ENCODE assay signal across 11 mouse cellular contexts in the genomic region with DNA sequence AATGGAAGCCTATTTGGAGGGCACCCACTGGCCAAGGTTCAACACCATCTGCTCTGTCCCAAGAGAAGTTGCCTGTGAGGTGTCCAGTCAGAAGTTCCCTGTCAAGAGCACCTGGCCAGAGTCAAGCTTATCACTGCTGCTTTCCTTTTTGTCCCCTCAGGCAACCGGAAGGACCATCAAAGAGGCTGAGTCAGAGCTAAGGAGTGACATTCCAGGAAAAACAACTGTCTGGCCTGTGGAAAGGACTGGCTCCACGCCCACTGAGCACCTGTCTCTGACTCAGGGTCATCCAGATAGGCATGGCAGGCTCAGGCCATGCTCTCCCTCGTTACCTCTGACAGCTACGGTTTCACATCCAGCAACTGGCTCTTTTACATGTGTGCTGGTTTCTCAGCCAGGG.
A peak's percentile ranks its signal among the peaks of the same experiment; 100 is the strongest.
DNase-seq lines count a peak whose midpoint lies in the region; ATAC-seq and TF ChIP-seq lines count a peak whose summit lies in the region.
"Had no signal": no experiment of that assay in that cellular context is flagged by ENCODE, and none has a peak within 500 bp of the region (broad histone marks: within the 10 kb centered on the region; RNA-seq: fewer than 3 reads in every experiment).

No protein-coding gene starts in this region.

- in situ Hi-C loops in Patski (cut with MboI; ENCODE audit: low pct_unique_long_range_greater_than_20kb), result no loop called here

- H3K4me2 ChIP-seq in liver, embryonic 12.5 days, result no peak overlapping the region

- peak overlapping the region; percentile 5; the same call in 1 of the 2 replicates for H3K27ac ChIP-seq in liver, embryonic 12.5 days

- peaks cover 71% of the 10 kb centered on the region for H3K4me1 ChIP-seq in liver, embryonic 12.5 days

- H3K36me3 ChIP-seq in liver, embryonic 12.5 days, result no peaks in the 10 kb centered on the region

- H3K9me3 ChIP-seq in liver, embryonic 12.5 days (replicated peaks), result no peaks in the 10 kb centered on the region

- DNase-seq in liver (no peak), Patski (ENCODE audit: low read depth, low spot score) (peak; percentile 77)
- DNase-seq in gastrocnemius, adult 8-10 months (ENCODE audit: low spot score in 2 of 2), result peak; percentile 80 to 87
- DNase-seq in skeletal muscle tissue, adult 2 months (ENCODE audit: low read depth, low spot score), result peak; percentile 93
- no peak for DNase-seq in frontal cortex, adult 2 months (ENCODE audit: extremely low spot score in 1 of 2, low spot score in 1 of 2)
- DNase-seq in ovary, postnatal 14 days (ENCODE audit: low spot score), result no peak
- DNase-seq: heart, adult 18-20 months; lung, postnatal 36 days; right cerebral cortex, postnatal 25 days had no signal

- TF ChIP-seq CTCF in Patski (IDR thresholded peaks at IDR 0.05), result no peak

- no peak for ATAC-seq in liver, embryonic 12.5 days
- ATAC-seq in Patski, result peak; percentile 63

- CTCF ChIA-PET in Patski (lab: Charles Lee), result interaction anchor here (1.0 to 2.4 kb wide), 6 partner anchors 11 to 42 kb away, joined by 3 to 8 read pairs (median 3); no protein-coding TSS in a partner anchor

- no peak overlapping the region for H3K4me3 ChIP-seq in liver, embryonic 12.5 days
- H3K4me3 ChIP-seq: erythroblast, embryonic 14.5 days had no signal

- H3K27me3 ChIP-seq in liver, embryonic 12.5 days (replicated peaks), result no peaks in the 10 kb centered on the region
- no peaks in the 10 kb centered on the region for H3K27me3 ChIP-seq in Patski

- no peak overlapping the region for H3K9ac ChIP-seq in liver, embryonic 12.5 days

- POLR2A ChIA-PET in Patski (lab: Charles Lee), result interaction anchor here (1.0 to 1.1 kb wide), 2 partner anchors 10 to 11 kb away, joined by 3 read pairs; no protein-coding TSS in a partner anchor

- 62% methylated on average over 4 of the region's 4 CpGs for WGBS in liver, embryonic 12.5 days (ENCODE audit: insufficient replicate concordance)

Comparison
In these comparisons a context has a peak if more than half of its experiments do, and no peak if none do; other contexts are left out.
1. DNase-seq: peak in Patski (single experiment), gastrocnemius, adult 8-10 months (2 of 2) and skeletal muscle tissue, adult 2 months (single experiment); none in liver (single experiment), frontal cortex, adult 2 months (0 of 2) and ovary, postnatal 14 days (single experiment).